Mouse (Mus musculus): ENCODE measurements around the gene Dph6.
"Not testable (repeated sequence)": the region's sequence is repeated elsewhere in the genome, so short reads cannot be mapped to it uniquely, and the experiment has no call there.

Dph6 gene

DNA sequence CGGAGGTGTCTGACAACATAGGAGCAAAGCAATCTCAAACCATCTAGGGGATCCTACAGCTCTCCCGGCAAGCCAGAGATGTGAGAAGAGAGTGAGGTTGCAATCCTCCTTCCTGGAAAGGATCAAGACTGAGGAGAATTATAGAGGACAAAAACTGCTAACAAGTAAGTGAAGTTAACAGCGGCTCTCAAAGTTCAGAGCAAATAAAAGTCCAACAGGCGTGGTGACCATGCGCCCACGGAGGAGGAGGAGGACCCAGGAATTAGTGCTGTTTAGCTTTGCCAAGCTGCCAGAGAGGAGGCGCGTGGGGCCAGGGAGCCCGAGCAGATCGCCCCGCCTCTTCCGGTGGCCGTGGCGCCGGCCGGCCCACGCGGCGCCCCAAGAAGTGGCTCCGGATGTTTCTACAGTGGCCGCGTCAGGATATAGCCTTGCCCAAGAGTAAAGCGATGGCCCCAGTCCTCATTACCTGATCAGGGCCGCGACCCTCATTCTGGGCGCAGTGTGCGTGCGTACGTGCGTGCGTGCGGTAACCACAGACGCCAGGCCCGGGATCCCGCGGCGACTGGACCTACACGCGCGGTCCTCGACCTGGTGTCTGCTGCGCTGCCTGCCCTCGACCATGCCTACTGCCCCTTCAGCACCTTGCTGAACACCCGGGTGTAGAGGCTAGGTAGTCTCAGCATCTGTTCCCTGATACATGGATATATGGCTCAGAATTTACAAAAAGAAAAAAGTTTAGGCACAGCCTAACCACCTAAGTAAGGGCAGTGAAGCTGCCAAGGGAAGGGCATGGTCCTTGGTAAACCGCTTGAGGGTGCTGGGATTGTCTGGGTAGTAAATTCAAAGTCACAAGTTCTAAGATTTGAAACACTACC, at the start of gene Dph6:
Gene Dph6, minus strand, starts transcription at position 600 of the 875 bp plus-strand sequence.
- peak; percentile 75 to 90 for DNase-seq (ENCODE audit: low spot score in 2 of 2)

DNA sequence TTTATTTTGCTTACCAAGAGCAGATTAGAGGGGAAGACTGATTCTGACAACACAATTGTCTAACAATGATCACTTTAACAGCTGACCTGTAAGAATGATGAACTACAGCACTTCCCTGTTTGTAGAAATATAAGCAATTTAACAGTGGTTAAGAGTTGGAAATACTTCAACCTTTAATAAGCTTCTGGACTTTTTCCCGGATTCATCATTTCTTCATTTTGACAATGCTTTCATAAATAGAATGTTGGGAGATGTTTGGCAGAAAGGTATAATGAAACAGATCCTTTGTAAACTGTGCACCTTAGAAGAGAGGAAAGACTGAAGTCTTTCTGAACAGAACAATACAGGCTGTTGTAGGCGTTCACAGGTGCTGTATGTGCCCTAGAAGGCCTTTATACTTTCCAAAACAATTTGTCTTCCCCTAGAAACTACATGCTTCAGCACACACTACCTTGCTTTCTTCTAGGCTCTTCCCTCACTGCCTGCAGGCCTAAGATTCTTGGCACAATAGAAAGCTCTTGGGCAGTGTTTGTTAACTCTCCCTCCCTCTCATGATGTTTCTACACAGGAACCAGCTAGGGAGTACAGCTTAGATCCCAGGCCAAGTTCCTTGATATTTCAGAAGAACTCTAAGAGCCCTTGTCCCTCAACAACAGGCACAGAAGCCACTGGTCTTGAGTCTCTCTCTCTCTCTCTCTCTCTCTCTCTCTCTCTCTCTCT, 46.4 kb upstream of the Dph6 start:
- DNase-seq (ENCODE audit: low spot score in 2 of 2), result no peak

DNA sequence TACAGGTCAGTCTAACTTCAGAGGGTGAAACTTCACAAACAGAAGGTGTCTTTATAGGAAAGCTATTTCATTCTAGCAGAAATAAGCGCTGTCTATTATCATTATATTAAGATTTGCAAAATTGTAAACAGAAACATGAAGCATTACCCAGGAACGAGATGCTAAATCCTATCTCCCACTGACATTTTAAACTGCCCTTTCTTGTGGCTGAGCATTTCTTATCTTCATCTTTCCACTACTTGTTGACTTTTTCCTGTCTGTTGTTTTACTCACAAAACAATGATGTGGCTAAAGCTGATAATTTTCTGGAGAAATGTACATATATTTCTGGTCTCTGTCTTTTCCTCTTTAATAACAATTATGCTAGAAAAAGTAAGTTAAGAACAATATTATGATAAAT, 36.8 kb upstream of the Dph6 start:
- DNase-seq (ENCODE audit: low spot score in 2 of 2), result no peak

DNA sequence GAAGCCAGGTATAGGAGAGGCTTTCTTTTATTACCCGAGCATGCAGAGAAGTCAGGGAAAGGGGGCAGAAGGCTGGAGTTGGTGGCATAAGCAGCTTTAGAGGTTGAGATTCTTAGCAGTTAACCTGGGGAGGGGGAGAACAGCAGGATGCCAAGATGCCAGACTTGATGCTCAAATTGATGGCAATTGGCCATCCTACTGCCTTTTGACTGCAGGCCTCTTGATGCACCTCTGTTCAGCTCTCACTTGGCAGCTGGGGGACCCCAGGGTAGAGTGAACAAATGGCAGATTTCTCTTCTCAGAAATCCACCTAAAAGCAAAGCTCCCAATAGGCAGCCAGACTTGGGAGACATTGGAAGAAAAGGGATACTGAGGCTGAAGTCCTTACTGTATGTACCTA, 32.7 kb upstream of the Dph6 start:
- DNase-seq (ENCODE audit: low spot score in 2 of 2), result no peak

DNA sequence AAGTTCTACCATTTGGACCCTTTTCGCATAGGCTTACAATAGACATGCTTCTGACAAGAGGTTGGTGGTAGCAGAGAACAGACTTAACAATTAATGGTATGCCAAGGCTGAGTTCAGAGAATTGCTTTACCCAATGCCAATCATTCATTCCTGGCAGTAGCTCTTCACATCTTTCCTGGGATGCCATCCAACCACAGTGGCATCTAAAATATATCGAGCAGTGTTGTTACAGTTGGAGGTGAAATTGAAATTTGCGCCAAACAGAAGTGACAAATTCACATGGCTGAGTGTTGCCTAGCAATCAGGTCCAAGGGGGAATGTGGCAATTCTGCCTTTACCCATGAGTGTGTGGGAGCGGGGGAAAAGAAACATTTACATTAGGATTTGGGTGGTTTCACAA, 32.3 kb upstream of the Dph6 start:
- no peak for DNase-seq (ENCODE audit: low spot score in 2 of 2)

DNA sequence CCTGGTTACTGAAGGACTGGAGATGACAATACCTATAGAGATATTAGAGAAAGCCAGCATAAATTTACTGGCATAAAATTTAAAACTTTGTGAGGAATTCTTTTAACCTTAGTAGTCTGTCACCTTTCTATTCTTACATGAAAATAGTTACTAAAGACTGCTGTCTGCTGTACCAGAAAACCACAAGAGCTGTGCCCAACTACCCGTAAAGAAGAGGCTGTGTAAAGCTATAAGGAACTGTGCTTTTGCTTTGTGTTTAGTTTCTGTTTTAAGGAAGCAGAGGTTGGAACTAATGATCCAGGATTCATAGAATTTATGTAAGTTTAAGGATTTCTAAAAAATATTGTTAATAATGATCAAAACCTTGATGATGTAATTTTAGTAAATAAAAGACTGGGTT, 19.1 kb upstream of the Dph6 start:
- DNase-seq (ENCODE audit: low spot score in 2 of 2), result no peak

DNA sequence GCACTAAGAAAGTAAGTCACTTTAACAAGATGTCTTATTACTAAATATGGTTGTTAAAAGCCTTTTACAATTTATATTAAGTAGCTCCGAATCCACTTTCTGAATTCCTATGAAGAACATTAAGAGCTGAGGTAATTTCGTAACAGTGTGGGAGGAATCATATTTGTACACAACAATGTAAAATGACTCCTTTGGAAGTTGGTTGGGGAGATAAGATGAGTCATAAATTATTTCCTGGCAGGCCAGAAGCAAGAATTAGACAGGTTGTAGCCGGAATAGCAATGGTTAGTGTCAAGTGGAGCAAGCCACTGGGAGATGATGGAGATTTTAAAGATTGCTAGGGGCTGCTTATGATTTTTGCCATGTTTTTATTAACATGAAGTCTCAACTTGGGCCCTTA, 16.2 kb upstream of the Dph6 start:
- no peak for DNase-seq (ENCODE audit: low spot score in 2 of 2)

DNA sequence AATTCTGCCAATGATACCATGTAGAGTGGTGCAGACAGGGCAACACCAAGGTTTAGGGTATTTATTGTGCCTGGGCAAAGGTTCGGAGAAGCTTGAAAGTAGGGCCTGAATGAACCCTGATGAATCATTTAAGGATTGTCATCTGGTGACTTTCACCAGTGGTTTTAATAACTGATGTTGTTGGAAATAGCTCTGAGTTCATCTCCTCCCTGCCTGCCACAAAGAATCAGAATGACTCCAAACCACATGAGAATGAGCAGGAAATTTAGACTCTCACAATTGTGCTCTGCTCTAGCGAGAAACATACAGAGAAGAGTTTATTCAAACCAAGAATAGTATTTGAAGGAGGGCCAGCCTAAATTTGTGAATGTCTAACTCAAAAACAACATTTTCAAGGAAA, 4.2 kb upstream of the Dph6 start:
- no peak for DNase-seq (ENCODE audit: low spot score in 2 of 2)

DNA sequence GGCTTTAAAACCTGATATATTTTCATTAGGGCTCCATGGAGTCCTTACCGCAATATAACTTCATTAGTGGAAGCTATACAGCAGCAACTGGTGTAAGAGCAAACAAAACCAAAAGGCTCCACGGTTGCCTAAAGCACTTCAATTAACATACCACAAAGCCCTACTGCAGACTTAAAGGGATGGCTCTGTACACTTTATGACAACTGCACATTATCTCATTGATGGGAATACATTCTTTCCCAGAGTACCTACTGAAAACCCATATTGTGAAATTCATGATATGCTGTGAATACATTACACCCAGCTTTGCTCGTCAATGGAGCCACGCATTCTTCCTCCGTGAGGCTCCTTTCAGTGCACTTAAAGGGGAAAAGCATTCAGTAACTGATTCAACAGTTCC, 8.5 kb downstream of the Dph6 start:
- no peak for DNase-seq (ENCODE audit: low spot score in 2 of 2)

DNA sequence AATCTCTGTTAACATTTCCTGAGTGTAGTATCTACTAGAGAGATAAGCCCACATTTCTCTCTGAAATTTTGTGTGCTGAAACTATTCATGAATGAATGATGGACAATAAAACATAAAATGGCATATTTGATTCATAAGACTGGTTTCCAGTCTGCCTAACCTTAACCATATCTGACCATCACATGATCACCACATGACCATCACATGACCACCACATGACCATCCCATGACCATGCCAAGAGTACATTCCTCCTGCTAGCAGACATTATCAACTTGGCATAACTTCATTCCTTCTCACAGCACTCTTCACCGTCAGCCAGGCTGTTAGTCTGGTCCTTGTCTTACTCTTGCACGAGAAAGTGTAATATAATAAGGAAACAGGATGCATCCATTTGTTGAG, 10.9 kb downstream of the Dph6 start:
- no peak for DNase-seq (ENCODE audit: low spot score in 2 of 2)

DNA sequence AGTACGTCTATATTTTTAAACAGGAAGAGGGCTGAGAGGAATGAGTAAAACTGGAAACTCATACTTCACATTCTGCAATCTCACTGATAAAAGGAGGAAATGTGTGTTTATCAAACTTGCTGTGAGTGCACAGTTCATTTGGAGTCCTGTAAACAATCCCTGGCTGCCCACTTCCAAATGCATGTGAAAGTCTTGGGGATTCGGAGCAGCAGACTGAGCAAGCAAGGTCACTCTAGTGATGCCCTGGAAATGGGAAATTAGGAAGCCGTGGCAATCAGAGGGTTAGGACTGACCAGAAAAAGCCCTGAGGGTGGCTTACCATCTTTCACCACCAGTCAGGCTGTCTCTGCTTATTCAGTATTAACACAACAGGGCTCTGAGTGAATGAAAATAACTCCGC, 30.1 kb downstream of the Dph6 start:
- no peak for DNase-seq (ENCODE audit: low spot score in 2 of 2)

DNA sequence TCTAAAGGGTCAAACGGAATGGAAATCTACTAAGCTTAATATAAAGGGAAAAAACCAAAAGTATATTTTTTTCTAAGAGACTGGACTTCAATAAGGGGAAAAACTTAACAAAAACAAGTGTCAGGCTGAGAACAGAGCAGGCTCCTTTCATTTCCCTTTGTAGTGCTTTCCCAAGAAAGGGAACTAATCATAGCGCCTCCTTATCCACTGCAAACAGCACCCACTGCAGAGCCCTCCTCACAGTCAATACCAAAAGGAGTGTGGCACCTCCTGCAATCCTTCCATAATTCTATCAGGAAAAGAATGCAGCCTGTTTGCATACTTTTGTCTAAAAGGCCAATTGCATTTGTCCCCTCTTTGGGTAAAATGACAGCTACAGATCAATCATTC, 32.2 kb downstream of the Dph6 start:
- no peak for DNase-seq (ENCODE audit: low spot score in 2 of 2)

DNA sequence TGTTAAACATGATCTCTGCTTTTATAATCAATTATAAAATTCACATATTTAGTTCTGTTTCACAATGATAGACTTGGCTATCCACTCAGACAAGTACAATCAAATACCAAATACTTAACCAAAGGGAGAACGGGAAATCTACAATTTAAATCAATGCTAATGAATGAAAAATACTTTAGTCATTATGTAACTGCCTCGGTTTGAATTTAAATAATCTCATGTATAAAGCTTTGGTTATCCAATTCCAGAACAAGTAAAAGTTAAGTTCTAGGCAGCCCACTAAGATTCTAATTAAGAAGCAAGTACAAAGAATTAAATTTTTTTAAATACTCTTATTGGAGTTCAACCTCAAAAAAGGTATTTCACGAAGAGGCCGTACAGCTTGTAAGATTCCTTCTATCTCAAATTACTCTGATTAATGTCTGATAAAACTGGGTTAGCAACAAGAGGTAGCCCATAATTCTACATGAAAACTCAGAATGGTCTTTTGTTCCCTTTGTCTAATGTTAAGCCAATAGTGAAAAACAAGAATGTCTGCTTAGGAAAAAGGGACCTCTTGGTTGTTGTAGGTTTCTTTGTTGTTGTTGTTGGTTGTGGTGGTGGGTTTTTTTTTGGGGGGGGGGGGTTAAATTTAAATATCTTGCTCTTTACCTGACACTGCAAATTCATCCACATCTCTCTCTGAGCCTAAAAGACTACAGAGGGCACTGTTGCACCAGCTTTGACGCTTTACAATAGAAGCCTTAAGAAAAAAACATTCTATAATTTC, 32.8 kb downstream of the Dph6 start:
- DNase-seq (ENCODE audit: low spot score in 2 of 2), result no peak

DNA sequence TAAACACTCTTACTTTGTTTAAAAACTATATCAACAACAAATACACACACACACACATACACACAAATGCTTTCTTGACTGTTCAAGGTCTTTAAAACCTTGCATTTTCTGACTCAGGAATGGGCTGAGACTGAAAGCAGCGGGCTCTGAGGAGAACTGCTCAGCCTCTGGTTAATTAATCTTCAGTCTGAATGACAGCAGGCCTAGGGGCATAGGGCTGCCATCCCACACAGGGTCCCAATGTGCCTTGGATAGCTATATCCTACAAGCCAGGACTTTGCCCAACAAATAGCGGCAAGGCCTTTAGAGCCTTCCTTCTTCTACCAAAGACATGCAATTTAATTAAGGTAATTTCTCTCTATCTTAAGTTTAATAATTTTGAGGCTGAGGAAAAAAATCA, 43.2 kb downstream of the Dph6 start:
- no peak for DNase-seq (ENCODE audit: low spot score in 2 of 2)

DNA sequence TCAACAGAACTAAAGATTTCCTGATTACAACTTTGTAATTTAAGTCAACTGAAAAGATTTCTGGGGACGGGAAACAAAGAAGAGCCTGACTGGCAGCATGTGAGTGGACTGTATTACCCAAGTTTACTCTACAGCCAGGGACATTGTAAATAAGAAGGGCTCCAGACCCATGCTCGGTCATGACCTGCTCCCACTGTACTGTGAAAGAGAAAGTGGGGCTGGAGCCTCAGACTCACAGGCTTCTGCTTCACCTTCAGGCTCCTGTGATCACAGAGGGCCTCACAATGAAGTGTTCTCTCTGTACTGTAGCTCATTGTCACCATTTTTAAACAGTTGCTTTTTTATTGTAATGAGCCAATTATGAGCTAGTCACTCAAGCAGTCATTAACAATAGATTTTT, 44.7 kb downstream of the Dph6 start:
- no peak for DNase-seq (ENCODE audit: low spot score in 2 of 2)

DNA sequence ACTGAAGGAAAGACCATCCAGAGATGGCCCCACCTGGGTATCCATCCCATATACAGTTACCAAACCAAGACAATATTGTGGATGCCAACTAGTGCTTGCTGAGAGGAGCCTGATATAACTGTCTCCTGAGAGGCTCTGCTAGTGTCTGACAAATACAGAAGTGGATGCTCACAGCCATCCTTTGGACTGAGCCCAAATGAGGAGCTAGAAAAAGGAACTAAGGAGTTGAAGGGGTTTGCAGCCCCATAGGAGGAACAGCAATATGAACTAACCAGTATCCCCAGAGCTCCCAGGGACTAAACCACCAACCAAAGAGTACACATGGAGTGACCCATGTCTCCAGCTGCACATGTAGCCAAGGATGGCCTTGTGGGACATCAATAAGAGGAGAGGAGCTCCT, 49.6 kb downstream of the Dph6 start:
- not testable (repeated sequence) for DNase-seq (ENCODE audit: low spot score in 2 of 2)

DNA sequence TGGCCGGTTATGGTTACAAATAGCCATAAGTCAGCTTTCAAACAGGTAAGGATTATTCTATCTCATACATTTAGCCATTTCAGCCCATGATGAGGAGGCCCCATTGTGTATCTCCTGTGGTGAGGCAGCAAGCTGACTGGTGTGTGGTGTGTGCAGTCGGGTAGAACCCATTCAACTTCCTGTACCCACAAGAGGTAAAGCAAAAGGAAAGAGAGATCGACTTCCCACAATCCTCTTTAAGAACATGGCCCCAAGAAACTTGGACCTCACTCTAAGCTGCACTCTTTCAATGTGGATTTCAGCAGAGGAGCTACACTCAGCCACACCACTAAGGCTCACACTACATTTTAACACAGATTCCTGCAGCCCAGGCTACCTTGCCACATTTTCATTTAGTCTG, 53.6 kb downstream of the Dph6 start:
- no peak for DNase-seq (ENCODE audit: low spot score in 2 of 2)

DNA sequence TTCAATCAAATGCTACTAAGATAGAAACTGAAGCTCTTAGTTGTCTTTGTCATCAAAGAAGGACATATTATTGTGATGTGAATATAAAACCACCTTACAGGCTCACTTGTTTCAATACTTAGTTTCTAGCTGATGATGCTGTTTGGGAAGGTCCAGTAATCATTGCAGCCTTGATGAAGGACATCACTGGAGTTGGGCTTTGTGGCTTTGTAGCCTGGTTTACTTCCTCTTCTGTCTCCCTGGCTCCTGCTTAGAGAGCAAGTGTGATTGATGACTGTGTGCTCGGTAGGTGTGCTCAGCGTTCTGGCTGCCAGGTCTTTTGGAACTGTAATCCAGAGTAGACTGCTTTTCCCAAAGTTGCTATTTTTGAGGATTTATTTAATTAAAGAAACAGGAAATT, 55.0 kb downstream of the Dph6 start:
- DNase-seq (ENCODE audit: low spot score in 2 of 2), result no peak

DNA sequence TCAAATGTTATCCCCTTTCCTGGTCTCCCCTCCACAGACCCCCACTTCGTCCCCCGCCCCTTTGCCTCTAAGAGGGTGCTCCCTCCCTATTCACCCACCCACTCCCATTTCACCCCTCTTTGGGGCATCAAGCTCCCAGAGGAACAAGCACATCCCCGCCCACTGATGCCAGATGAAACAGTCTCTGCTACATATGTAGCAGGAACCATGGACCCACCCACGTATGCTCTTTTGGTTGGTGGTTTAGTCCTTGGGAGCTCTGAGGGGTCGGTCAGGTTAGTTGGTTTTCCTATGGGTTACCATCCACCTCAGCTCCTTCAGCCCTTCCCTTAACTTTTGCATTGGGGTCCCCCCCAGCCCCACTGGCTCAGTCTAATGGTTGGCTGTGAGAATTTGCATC, 61.4 kb downstream of the Dph6 start:
- DNase-seq (ENCODE audit: low spot score in 2 of 2), result no peak

DNA sequence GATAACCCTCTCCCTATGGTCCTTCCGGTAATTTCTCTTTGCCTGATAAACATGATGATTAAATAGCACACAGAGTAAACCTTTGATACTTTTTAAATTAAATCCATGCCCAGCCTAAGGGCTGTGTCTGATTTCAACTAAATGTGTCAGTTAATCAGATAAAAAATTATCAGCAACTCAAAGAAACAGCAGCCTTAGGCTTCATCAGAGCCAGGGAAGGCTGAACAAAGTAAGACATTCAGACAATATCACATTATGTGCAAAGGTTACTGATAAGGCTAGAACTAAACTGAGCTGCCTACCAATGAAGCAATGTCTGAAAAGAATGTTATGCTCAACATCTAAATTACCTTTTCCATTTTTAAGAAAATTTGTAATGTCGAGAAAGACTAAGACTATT, 74.0 kb downstream of the Dph6 start:
- DNase-seq (ENCODE audit: low spot score in 2 of 2), result no peak

DNA sequence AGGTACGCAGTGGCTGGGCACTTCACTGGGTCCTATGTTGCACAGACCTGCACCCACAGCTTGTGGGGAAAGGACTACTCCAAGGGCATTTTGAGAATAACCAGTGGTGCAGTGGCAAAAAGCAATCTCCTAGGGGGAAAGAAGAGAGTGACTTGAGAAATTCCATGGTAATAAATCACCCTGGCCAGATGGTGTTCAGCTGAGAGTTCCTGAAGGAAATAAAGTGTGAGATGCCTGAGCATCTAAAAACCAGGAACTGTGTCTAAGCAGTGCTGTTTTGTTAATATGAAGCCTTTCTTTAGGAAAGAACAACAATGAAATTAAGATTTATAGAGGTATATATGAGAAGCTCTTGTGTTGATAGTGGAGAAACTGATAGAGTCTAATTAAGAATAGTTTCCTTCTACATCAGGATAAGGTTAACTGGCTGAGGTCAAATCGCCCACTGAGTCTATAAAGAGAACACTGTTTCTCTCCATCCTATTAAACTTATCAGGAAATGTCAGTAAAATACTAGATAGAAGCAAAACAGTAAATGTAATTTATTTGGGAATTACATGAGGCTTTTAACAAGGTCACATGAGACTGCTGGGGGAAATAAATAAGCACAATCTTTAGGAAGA, 111.7 kb downstream of the Dph6 start:
- no peak for DNase-seq (ENCODE audit: low spot score in 2 of 2)

DNA sequence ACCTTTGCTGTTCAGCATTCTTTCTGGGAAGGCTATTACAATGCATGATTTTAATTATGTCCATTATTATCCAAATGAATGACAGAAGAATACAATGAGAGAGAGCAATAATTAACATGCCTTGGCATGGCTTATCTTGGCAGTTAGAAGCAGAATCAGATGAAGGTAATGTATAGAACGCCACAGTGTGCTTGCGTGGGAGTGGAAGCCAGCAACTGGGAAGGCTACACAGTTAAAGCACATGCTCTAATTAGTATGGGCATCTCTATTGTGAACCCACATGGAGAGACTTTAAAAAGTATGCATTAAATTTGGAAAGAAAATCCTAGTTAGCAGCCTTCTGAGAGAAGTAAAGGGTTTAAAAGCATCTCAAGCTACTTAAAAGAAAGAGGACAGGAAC, 112.4 kb downstream of the Dph6 start:
- DNase-seq (ENCODE audit: low spot score in 2 of 2), result no peak
